Mouse (Mus musculus): Measurements from ENCODE around the gene Egfl8. TPM values are rescaled to one million over a fixed set of nuclear protein-coding genes. Genes with fewer than 3 reads are reported as not detected.

The Egfl8 gene
- total and polyA plus RNA-seq, 2 experiments: 0.37 to 1.2 TPM

DNA sequence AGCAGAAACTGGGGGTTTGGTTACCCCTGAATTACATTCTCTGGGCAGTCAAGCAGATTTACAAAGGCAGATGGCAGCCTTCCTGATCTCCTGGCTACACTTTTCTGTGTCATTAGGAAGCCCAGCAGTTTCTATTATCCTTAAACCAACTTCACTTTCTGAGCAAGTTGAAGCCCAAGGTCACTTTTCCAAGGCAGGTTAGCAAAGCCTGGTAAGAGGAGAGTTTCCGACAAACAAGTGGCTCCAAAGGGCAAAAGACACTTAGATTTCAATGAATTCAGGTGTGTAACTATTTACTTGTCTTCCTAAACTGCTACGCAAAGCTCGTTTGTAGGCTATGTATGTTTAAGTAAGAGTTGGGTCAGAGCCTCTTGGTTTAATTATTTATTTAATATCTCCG, 27.6 kb upstream of the Egfl8 start:
- H3K27ac ChIP-seq (replicated peaks; ENCODE audit: insufficient read depth, low read depth, low read length): no peak overlapping the region
- whole genome bisulfite sequencing: 29% methylated on average over 4 of the region's 4 CpGs

DNA sequence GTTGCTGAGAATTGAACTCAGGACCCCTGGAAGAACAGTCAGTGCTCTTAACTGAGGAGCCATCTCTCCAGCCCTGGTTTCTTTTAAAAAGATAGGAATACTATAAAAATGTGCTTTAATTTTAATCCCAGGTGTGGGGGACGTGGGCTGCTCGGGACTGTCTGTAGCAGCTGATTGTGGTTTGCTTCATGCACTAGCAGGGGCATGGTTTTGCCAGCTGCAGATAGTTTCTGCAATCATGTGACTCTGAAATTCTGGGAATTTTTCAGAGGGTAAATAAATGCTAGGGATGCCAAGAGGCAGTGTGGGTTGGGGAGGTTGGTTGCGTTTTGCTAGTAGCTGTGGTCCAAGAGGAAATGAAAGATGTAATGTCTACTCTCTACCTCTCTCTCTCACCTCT, 26.2 kb upstream of the Egfl8 start:
- no peak for TF ChIP-seq CTCF (IDR thresholded peaks at IDR 0.05; ENCODE audit: low read depth, low read length)
- TF ChIP-seq POLR2A (IDR thresholded peaks at IDR 0.05; ENCODE audit: extremely low read depth, insufficient read depth, low read length): no peak
- H3K79me2 ChIP-seq (ENCODE audit: control insufficient read depth, insufficient read depth, low read length): no peaks in the 10 kb centered on the region; the same call in 1 of the 2 replicates
- H3K9ac ChIP-seq (ENCODE audit: low read depth, low read length): no peak overlapping the region
- H3K27ac ChIP-seq (replicated peaks; ENCODE audit: insufficient read depth, low read depth, low read length): no peak overlapping the region
- no peak overlapping the region for H3K4me3 ChIP-seq (ENCODE audit: insufficient read depth, low read depth, low read length)
- DNase-seq (ENCODE audit: extremely low read depth, low read depth, low spot score): no peak
- WGBS: 41% methylated on average over 3 of the region's 3 CpGs
- no peaks in the 10 kb centered on the region for H3K36me3 ChIP-seq (ENCODE audit: control insufficient read depth, insufficient read depth, low read length)
- H3K27me3 ChIP-seq (ENCODE audit: control insufficient read depth, insufficient read depth, low read length): no peaks in the 10 kb centered on the region
- peaks cover 6% of the 10 kb centered on the region for H3K4me1 ChIP-seq (ENCODE audit: control insufficient read depth, insufficient read depth, low read length)

More for the DNA sequence above, 27.6 kb upstream of the Egfl8 start:
- H3K4me1 ChIP-seq (ENCODE audit: control insufficient read depth, insufficient read depth, low read length): peaks cover 12% of the 10 kb centered on the region
- no peak for DNase-seq (ENCODE audit: extremely low read depth, low read depth, low spot score)
- no peak overlapping the region for H3K4me3 ChIP-seq (ENCODE audit: insufficient read depth, low read depth, low read length)
- TF ChIP-seq CTCF (IDR thresholded peaks at IDR 0.05; ENCODE audit: low read depth, low read length) (no peak), POLR2A (IDR thresholded peaks at IDR 0.05; ENCODE audit: extremely low read depth, insufficient read depth, low read length) (no peak)
- no peaks in the 10 kb centered on the region for H3K36me3 ChIP-seq (ENCODE audit: control insufficient read depth, insufficient read depth, low read length)
- H3K79me2 ChIP-seq (ENCODE audit: control insufficient read depth, insufficient read depth, low read length): no peaks in the 10 kb centered on the region; the same call in 1 of the 2 replicates
- H3K27me3 ChIP-seq (ENCODE audit: control insufficient read depth, insufficient read depth, low read length): no peaks in the 10 kb centered on the region
- no peak overlapping the region for H3K9ac ChIP-seq (ENCODE audit: low read depth, low read length)

DNA sequence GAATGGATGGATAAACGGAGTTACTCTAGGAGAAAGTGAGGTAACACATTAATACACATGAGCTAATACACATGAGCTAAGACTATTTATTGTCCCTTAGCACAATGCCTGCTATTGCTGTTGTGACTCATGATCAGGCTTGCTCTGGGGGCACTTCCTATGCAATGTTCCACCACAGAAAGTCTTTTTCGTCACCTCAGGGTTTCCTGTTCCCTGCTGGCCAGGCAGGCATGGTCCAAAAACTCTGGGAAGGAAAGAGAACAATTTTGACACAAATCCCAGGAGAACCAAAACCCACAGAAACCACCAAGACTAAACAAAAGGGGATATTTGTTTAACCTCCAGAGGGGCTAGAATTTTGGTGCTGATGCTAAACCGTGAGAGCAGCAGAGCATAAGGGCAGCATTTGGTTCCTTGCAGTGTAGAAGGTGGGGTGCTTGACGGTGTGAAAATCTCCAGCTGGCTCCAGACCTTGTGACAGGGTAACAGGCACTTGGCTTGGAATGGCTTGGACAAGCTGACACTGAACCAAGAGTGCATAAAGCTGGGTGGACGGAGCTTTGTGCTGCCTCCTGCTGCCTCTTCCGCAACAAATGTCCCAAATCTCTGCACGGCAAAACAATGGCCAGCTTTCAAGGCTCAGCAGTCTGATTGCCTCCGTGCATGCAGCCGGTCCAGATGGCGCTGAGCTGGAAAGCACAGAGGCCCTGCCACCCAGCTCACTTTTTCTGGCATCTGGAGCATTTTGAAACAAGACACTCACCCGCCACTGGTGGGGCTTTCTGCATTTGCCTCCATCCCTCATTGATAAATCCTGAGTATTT, 25.2 kb upstream of the Egfl8 start:
- Histone ChIP-seq H3K36me3 (ENCODE audit: control insufficient read depth, insufficient read depth, low read length) (no peaks in the 10 kb centered on the region), H3K4me1 (ENCODE audit: control insufficient read depth, insufficient read depth, low read length) (peaks cover 3% of the 10 kb centered on the region), H3K79me2 (ENCODE audit: control insufficient read depth, insufficient read depth, low read length) (no peaks in the 10 kb centered on the region; the same call in 1 of the 2 replicates), H3K9ac (ENCODE audit: low read depth, low read length) (no peak overlapping the region), H3K27me3 (ENCODE audit: control insufficient read depth, insufficient read depth, low read length) (no peaks in the 10 kb centered on the region), H3K27ac (replicated peaks; ENCODE audit: insufficient read depth, low read depth, low read length) (no peak overlapping the region), H3K4me3 (ENCODE audit: insufficient read depth, low read depth, low read length) (no peak overlapping the region)
- WGBS: 70% methylated on average over 11 of the region's 11 CpGs
- DNase-seq (ENCODE audit: extremely low read depth, low read depth, low spot score): no peak
- TF ChIP-seq POLR2A (IDR thresholded peaks at IDR 0.05; ENCODE audit: extremely low read depth, insufficient read depth, low read length) (no peak), CTCF (IDR thresholded peaks at IDR 0.05; ENCODE audit: low read depth, low read length) (peak; percentile 20; the same call in 1 of the 2 replicates)

DNA sequence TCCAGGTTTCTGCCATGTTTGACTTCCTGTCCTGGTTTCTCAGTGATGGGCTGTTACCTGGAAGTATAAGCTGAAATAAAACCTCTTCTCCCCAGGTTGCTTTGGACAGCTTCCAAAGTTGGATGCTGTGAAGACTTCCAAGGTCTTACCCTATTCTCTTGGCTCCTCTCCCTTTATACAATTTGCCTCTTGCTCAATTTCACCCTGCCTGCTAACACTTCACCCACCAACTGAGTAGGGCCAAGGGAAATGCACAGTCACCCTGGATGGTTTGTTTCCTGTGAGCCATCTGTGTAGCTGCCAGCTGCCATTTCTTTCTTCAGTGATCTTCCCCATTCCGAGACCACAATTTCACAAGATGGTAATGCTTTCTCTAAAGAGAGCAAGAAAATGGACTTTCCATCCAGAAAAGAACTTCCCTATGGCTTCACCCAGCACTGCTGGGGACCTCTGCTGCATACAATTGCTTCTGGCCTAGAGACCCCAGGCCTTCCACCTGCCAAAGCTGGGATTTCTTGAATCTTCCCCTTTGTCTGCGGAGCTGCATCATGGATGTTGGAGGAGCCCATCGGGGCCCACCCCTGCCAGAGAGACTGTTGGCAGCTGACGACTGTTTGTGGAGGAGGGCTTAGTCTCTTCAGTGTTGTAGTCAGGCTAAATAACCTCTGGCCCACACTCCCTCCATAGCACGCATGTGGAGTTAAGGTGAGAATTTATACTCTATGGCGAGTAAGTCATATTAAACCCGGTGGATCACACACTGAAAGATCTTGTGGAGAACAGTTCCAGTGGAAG, 23.9 kb upstream of the Egfl8 start:
- Histone ChIP-seq H3K36me3 (ENCODE audit: control insufficient read depth, insufficient read depth, low read length) (no peaks in the 10 kb centered on the region), H3K4me3 (ENCODE audit: insufficient read depth, low read depth, low read length) (no peak overlapping the region), H3K79me2 (ENCODE audit: control insufficient read depth, insufficient read depth, low read length) (no peaks in the 10 kb centered on the region), H3K9ac (ENCODE audit: low read depth, low read length) (no peak overlapping the region), H3K27me3 (ENCODE audit: control insufficient read depth, insufficient read depth, low read length) (no peaks in the 10 kb centered on the region), H3K27ac (replicated peaks; ENCODE audit: insufficient read depth, low read depth, low read length) (no peak overlapping the region), H3K4me1 (ENCODE audit: control insufficient read depth, insufficient read depth, low read length) (no peaks in the 10 kb centered on the region)
- 95% methylated on average over 7 of the region's 7 CpGs for WGBS
- DNase-seq (ENCODE audit: extremely low read depth, low read depth, low spot score): no peak
- TF ChIP-seq POLR2A (IDR thresholded peaks at IDR 0.05; ENCODE audit: extremely low read depth, insufficient read depth, low read length) (no peak), CTCF (IDR thresholded peaks at IDR 0.05; ENCODE audit: low read depth, low read length) (no peak)

DNA sequence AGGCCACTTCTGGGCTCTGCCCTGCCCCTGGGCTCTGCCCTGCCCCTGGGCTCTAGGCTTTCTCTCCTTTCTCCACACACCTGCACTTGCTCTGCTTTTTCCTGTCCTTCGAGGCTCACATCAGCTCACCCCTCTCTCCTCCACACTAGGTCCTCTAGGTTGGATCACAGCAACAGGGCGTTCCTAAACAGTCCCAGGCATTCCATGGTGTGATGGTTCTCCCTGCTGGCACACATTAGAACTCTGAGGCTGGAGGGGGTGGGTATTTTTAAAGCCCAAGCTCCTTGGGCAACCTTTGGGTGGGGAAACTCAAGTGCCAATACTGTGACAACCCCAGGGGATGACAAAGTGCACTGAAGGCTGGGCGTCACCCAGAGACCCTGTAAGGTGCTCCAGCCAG, 21.7 kb upstream of the Egfl8 start:
- Histone ChIP-seq H3K9ac (ENCODE audit: low read depth, low read length) (no peak overlapping the region; the same call in 1 of the 2 replicates), H3K79me2 (ENCODE audit: control insufficient read depth, insufficient read depth, low read length) (no peaks in the 10 kb centered on the region), H3K4me1 (ENCODE audit: control insufficient read depth, insufficient read depth, low read length) (no peaks in the 10 kb centered on the region), H3K27me3 (ENCODE audit: control insufficient read depth, insufficient read depth, low read length) (no peaks in the 10 kb centered on the region), H3K4me3 (ENCODE audit: insufficient read depth, low read depth, low read length) (peak overlapping the region; percentile 28), H3K36me3 (ENCODE audit: control insufficient read depth, insufficient read depth, low read length) (no peaks in the 10 kb centered on the region), H3K27ac (replicated peaks; ENCODE audit: insufficient read depth, low read depth, low read length) (peak overlapping the region; percentile 5; the same call in 1 of the 2 replicates)
- DNase-seq (ENCODE audit: extremely low read depth, low read depth, low spot score): no peak
- no peak for TF ChIP-seq POLR2A (IDR thresholded peaks at IDR 0.05; ENCODE audit: extremely low read depth, insufficient read depth, low read length)
- no peak for TF ChIP-seq CTCF (IDR thresholded peaks at IDR 0.05; ENCODE audit: low read depth, low read length)
- WGBS: 70% methylated on average over 3 of the region's 3 CpGs

Data from liver, adult 2 months (tissue).